Mouse (Mus musculus) stomach, embryonic 15.5 days (tissue): ENCODE measurements around the gene Chad. TPM values are rescaled to one million over a fixed set of nuclear protein-coding genes. Genes with fewer than 3 reads are reported as not detected.

Source experiments
- ATAC-seq: fragments of 200-750 bp; cut with Nextera tagmentation; 2 replicates; pipeline ENCODE4 v1.8.0; 2017; ENCODE audit warnings: low read depth, moderate number of reproducible peaks, moderate TSS enrichment; ENCODE audit not compliant: insufficient read depth, low FRiP score
- H3K27ac ChIP-seq: fragments of 300-500 bp; sonication (generic); 2 replicates; pipeline ENCODE4 v1.5.1; 2015; ENCODE audit warnings: mild to moderate bottlenecking, inconsistent platforms
- H3K27me3 ChIP-seq: fragments of 300-500 bp; sonication (generic); replicated peaks from 2 replicates; pipeline ENCODE4 v1.6.1; 2015; ENCODE audit warnings: inconsistent platforms
- H3K36me3 ChIP-seq: fragments of 300-500 bp; sonication (generic); 2 replicates; pipeline ENCODE4 v1.6.1; 2015; ENCODE audit warnings: inconsistent platforms
- H3K4me1 ChIP-seq: fragments of 300-500 bp; sonication (generic); 2 replicates; pipeline ENCODE4 v1.6.1; 2015; ENCODE audit warnings: inconsistent platforms
- H3K4me2 ChIP-seq: fragments of 300-500 bp; sonication (generic); 2 replicates; pipeline ENCODE4 v1.6.1; 2015; ENCODE audit warnings: mild to moderate bottlenecking, inconsistent platforms
- H3K4me3 ChIP-seq: fragments of 300-500 bp; sonication (generic); replicated peaks from 2 replicates; pipeline ENCODE4 v1.5.1; 2015; ENCODE audit warnings: inconsistent platforms
- H3K9ac ChIP-seq: fragments of 300-500 bp; sonication (generic); 2 replicates; pipeline ENCODE4 v1.6.1; 2015; ENCODE audit warnings: inconsistent platforms
- H3K9me3 ChIP-seq: fragments of 300-500 bp; sonication (generic); 2 replicates; pipeline ENCODE4 v1.6.1; 2016; ENCODE audit warnings: inconsistent platforms
- WGBS: fragments of 180-500 bp; shearing (Covaris S2); methylation state at CpG from one replicate; pipeline ENCODE4 v1.1.7; 2015; 5-methylcytosine and 5-hydroxymethylcytosine counted together
- polyA plus RNA-seq: library from polyadenylated mRNA; unstranded; fragments of >200 nt; fragmentation: Nextera tagmentation; extraction: Ambion mirVana; gene quantifications from 2 replicates; pipeline ENCODE4 v1.2.1, GENCODE M21; 2015

Chad gene
- polyA plus RNA-seq, 1 experiment from 2014 or later, result 7.3 TPM

DNA sequence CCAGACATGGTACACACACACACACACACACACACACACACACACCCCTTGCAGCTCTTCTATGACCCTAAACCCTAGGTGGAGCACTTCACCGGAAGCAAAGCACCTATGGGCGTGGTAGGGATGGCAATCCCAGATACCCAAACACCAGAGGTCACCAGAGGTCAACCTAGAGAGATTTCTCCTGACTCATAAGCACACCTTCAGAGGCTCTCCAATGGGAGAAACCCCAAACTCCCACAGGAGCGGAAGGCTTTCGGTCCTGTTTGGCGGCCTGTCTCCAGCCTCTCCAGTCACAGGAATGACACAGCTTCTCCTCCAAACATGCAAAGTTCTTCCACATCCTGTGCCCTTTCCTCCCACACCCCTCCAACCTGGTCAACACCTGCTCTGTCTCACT is 18.5 kb upstream of the Chad start:
- no peak overlapping the region for H3K4me2 ChIP-seq
- 94% methylated on average over 5 of the region's 5 CpGs for WGBS
- ATAC-seq, result no peak
- H3K36me3 ChIP-seq, result no peaks in the 10 kb centered on the region
- H3K4me3 ChIP-seq, result no peak overlapping the region
- H3K27me3 ChIP-seq, result no peaks in the 10 kb centered on the region
- peaks cover 10% of the 10 kb centered on the region for H3K4me1 ChIP-seq
- H3K9ac ChIP-seq, result no peak overlapping the region
- H3K9me3 ChIP-seq, result no peaks in the 10 kb centered on the region
- no peak overlapping the region for H3K27ac ChIP-seq

DNA sequence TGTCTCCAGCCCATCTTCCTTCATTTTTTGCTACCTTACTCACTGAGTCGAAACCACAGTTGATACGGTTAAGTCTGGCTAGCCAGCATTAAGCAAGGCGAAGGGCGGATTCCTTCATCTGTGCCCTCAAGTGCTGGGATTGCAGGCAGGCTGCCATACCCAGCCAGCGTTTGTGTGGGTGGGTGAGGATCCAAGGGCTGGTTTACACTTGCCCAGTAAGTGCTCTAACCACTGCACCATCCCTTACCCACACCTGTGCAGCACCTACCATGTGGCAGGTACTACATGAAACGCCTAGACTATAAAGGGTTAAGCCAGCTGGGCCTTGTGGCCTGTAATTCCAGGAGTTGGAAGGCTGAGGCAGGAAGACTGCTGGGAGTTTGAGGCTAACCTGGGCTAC is 17.6 kb upstream of the Chad start:
- Histone ChIP-seq H3K9ac (no peak overlapping the region), H3K9me3 (no peaks in the 10 kb centered on the region), H3K27ac (no peak overlapping the region), H3K27me3 (no peaks in the 10 kb centered on the region), H3K36me3 (no peaks in the 10 kb centered on the region), H3K4me3 (no peak overlapping the region), H3K4me1 (peaks cover 10% of the 10 kb centered on the region), H3K4me2 (no peak overlapping the region)
- ATAC-seq, result no peak
- WGBS, result 90% methylated on average over 6 of the region's 6 CpGs

DNA sequence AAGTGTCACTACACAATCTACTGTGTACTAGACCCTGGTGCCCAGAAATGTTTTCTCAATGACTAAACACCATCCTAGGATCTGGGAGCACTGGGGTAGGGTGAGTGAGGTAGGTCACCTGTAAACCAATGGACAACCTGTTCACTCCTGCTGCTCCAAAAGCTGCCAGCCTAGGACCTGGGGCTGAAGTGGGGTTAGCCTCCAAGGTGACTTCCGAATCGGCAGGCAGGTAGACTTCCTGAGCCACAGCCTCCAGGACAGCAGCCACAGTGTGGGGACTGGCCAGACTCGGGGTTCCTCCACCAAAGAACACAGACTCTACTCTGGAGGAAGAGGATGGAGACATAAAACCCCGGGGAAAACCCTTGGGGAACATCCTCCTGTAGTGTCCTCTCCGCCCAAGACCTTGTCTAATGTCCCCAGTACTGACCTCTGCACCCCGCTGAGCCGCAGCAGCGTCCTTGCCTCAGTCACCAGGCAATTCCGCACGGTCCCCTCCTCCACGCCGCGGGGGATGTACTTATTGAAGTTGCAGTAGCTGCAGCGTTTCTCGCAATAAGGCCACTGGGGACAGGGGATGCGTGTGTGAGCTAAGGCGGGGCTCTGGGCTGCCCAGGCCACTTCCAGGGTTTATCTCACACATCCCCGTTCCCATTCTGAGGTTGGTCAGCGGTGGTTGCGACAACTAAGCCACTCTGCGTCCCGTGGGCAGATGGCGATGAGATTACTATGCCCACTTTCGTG is 16.6 kb upstream of the Chad start:
- Histone ChIP-seq H3K9ac (peak overlapping the region; percentile 66; the same call in 1 of the 2 replicates), H3K9me3 (no peaks in the 10 kb centered on the region), H3K4me3 (peak overlapping the region; percentile 75), H3K36me3 (no peaks in the 10 kb centered on the region), H3K4me1 (peaks cover 10% of the 10 kb centered on the region), H3K27me3 (no peaks in the 10 kb centered on the region), H3K4me2 (peak overlapping the region; percentile 95), H3K27ac (no peak overlapping the region)
- 11% methylated on average over 24 of the region's 24 CpGs for WGBS
- peak; percentile 13; the same call in 1 of the 2 replicates for ATAC-seq

DNA sequence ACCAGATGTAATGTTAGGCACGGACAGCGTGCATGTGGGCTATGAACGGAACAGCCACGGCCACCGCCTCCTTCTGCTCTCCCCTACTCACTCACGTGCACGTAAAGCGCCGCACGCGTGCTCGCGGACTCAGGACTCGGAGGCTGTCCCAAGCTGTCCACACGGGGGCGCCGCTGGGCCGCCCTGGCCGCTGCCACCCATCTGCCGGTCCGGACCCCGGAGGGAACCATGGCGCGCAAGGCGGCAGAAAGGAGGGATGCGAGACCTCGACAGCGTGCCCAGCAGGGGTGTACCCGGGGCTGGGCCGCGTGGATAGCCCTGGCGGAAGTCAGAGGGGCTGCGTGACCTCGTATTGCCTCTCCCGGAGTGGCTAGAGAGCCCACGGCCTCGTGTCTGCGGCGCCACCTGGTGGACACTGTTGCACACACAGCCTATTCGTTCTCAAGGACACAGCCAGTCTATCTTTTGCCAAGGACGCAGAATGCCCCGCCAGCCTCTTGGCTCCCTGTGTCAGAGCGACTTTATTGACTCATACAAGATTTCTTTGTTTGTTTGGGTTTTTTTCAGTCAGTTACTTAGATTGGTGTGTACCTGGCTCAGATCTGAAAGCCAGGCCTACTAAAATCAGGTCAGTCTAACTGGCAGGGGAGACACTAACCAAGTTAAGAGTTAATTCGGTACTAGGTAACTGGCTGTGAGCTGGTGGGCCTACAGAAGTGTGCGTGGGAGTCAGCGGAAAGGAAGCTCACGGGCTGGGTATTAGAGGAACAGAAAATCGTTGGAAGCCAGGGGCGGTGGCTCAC is 15.8 kb upstream of the Chad start, which contains the start of gene Rsad1:
TSS of gene Rsad1 (minus strand) at position 368 of the 803 bp plus-strand sequence.
- WGBS, result 3% methylated on average over 49 of the region's 49 CpGs
- H3K27me3 ChIP-seq, result no peaks in the 10 kb centered on the region

DNA sequence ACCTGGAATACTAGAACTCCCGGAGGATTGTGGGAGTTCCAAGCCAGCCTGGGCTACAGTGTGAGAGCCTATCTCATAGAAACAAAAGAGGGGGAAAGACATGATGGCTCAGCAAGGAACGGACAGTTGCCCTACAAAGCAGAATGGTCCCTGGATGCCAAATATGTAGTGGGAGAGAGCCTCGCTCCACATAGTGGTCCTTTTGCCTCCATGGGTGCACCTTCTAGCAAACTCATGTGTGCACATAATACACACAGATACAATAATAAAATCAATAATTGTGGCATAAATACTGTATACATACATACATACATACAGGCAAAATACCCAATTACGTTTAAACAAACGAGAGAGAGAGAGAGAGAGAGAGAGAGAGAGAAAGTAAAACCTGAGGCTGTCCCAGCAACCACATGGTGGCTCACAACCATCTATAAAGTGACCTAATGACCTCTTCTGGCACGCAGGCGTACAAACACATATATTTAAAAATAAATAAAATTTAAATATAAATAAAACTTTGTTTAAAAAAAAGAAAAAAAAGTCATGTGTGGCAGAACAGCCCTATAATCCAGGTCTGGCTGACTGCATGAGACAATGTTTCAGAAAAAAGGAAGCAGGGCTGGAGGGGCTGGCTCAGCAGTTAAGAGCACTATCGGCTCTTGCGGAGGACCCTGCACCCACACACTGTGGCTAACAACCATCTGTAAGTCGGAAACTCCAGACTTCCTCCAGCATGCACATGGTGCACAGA is 15.0 kb upstream of the Chad start:
- 52% methylated on average over 10 of the region's 10 CpGs for WGBS
- Histone ChIP-seq H3K4me1 (peaks cover 10% of the 10 kb centered on the region), H3K4me3 (no peak overlapping the region), H3K9me3 (no peaks in the 10 kb centered on the region), H3K9ac (no peak overlapping the region), H3K36me3 (no peaks in the 10 kb centered on the region), H3K27ac (peak overlapping the region; percentile 90), H3K4me2 (peak overlapping the region; percentile 95; the same call in 1 of the 2 replicates), H3K27me3 (no peaks in the 10 kb centered on the region)
- ATAC-seq, result no peak

More for the DNA sequence above, 15.8 kb upstream of the Chad start, which contains the start of gene Rsad1:
- Histone ChIP-seq H3K9ac (peak within 1 kb of the TSS; percentile 66), H3K4me1 (peaks cover 10% of the 10 kb centered on the region), H3K27ac (peak within 1 kb of the TSS; percentile 90), H3K9me3 (no peaks in the 10 kb centered on the region), H3K4me3 (peak within 1 kb of the TSS; percentile 75), H3K4me2 (peak within 1 kb of the TSS; percentile 95), H3K36me3 (no peaks in the 10 kb centered on the region)
- peak; percentile 84 for ATAC-seq

DNA sequence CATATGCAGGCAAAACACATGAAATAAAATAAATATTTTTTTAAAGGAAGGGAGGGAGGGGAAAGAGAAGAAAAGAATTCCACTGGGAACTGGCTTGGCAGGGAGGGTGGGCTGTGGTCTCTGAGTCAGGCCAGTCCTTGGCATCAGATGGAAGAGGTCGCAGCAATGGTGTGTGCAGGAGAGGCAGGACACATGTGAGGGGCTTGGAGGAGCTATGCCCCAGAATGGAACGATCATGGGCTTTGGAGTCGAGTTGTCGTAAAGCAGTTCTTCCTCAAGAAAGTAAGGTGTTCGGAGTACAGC is 14.5 kb upstream of the Chad start:
- Histone ChIP-seq H3K36me3 (no peaks in the 10 kb centered on the region), H3K4me3 (no peak overlapping the region), H3K27me3 (no peaks in the 10 kb centered on the region), H3K9ac (no peak overlapping the region), H3K27ac (no peak overlapping the region), H3K4me1 (peaks cover 10% of the 10 kb centered on the region), H3K9me3 (no peaks in the 10 kb centered on the region), H3K4me2 (no peak overlapping the region)
- 74% methylated on average over 5 of the region's 5 CpGs for WGBS
- ATAC-seq, result no peak

DNA sequence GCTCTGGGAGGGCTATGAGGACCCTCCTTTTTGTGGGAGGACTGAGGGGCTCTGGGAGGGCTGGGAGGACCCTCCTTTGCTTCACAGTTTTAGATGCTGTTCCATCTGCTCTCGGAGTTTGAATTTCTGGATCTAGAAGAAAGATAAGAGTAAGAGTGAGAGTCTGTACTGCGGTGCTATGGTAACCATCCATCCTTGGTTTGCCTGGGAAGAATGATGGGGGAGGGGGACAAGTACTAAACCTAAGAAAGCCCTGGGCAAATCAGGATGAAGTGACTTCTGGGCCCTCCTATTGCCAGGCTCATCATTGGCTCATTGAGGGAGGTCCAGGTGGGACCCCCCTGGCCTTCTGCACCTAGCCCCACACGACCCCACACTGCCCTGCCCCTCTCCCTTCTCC is 6.6 kb upstream of the Chad start:
- Histone ChIP-seq H3K9me3 (no peaks in the 10 kb centered on the region), H3K36me3 (peaks cover 4% of the 10 kb centered on the region; the same call in 1 of the 2 replicates), H3K27ac (no peak overlapping the region), H3K27me3 (no peaks in the 10 kb centered on the region), H3K4me2 (no peak overlapping the region), H3K4me3 (no peak overlapping the region), H3K9ac (no peak overlapping the region), H3K4me1 (no peaks in the 10 kb centered on the region)
- 65% methylated on average over 3 of the region's 3 CpGs for WGBS
- peak; percentile 14; the same call in 1 of the 2 replicates for ATAC-seq

DNA sequence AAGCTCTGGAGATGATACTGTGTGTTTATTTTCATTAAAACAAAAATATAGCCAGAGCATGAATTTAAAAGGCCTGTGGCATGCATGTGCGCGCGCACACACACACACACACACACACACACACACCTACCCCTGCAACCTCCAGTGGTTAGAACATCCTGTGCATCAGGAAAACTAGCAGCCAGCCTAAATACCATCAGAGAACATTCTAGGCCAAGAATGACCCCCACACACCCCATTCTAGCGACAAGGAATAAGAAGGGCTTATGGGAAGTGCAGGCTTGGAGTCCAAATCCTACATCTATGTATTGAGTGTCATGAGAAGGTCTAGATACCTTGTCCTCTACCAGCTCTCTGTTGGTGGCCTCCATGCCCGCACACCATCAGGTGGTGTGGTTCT is 1.5 kb upstream of the Chad start:
- Histone ChIP-seq H3K4me3 (no peak overlapping the region), H3K27ac (no peak overlapping the region), H3K9ac (no peak overlapping the region), H3K4me2 (no peak overlapping the region), H3K36me3 (peaks cover 4% of the 10 kb centered on the region; the same call in 1 of the 2 replicates), H3K9me3 (no peaks in the 10 kb centered on the region), H3K4me1 (peaks cover 3% of the 10 kb centered on the region), H3K27me3 (0 out of 2 replicates have a peak, but pooled peaks cover 6% of the 10 kb centered on the region)
- no peak for ATAC-seq
- 94% methylated on average over 5 of the region's 5 CpGs for WGBS

DNA sequence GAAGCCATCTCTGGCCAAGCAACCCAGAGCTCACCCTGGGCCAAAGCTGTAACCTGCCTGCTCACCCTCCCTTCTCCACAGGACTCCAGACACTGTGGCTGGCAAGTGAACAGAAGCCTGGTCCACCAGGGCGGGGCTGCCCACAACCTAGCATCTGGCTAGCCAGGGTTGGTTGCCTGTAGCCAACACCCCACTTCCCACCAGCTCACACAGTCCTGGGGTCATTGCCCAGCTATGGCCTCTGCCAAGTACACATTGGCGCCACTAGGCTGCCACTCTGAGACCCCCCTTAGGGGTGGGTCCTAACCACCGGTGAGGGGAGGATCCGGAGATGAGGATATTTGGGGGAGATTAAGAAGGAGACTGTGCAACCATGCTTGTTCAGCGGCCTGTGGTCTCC is 1.0 kb upstream of the Chad start:
- WGBS, result 54% methylated on average over 5 of the region's 5 CpGs
- Histone ChIP-seq H3K27me3 (0 out of 2 replicates have a peak, but pooled peaks cover 6% of the 10 kb centered on the region), H3K36me3 (peaks cover 3% of the 10 kb centered on the region; the same call in 1 of the 2 replicates), H3K9me3 (no peaks in the 10 kb centered on the region), H3K9ac (no peak overlapping the region), H3K4me2 (peak overlapping the region; percentile 44), H3K27ac (peak overlapping the region; percentile 55; the same call in 1 of the 2 replicates), H3K4me1 (peaks cover 3% of the 10 kb centered on the region), H3K4me3 (peak overlapping the region; percentile 9; the same call in 1 of the 2 replicates)
- 0 out of 2 replicates have a peak, but pooled peaks have one; percentile 1 for ATAC-seq

DNA sequence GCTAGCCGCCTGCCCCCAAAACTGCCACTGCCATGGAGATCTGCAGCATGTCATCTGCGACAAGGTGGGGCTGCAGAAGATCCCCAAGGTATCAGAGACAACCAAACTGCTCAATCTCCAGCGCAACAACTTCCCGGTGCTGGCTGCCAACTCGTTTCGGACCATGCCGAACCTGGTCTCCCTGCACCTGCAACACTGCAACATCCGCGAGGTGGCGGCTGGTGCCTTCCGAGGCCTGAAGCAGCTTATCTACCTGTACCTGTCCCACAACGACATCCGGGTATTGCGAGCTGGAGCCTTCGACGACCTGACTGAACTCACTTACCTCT is 268 bp downstream of the Chad start:
- Histone ChIP-seq H3K27ac (peak overlapping the region; percentile 55; the same call in 1 of the 2 replicates), H3K9me3 (no peaks in the 10 kb centered on the region), H3K4me1 (peaks cover 3% of the 10 kb centered on the region), H3K9ac (no peak overlapping the region), H3K27me3 (0 out of 2 replicates have a peak, but pooled peaks cover 6% of the 10 kb centered on the region), H3K4me2 (peak overlapping the region; percentile 44), H3K4me3 (peak overlapping the region; percentile 9; the same call in 1 of the 2 replicates), H3K36me3 (no peaks in the 10 kb centered on the region)
- WGBS, result 21% methylated on average over 16 of the region's 16 CpGs
- ATAC-seq, result peak; percentile 40; the same call in 1 of the 2 replicates

DNA sequence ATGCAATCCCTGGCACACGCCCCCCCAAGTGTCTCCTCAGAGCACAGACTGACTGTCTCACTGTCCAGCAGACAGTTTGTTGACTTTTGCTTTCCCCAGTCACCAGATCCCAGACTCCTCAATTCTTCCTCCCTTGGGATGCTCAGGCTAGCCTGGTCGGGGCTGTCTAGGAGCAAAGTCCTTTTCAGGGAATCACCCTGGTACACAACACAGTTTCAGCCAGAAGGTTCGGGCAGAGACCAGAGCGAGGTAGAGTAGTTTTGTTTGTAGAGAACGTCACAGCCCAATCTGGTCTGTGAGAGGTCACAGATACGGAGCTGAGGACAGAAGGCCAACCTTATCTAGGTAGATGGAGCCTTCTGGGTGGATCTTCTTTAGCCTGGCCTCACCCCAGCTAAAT is 1.7 kb downstream of the Chad start:
- Histone ChIP-seq H3K4me3 (no peak overlapping the region), H3K9me3 (no peaks in the 10 kb centered on the region), H3K36me3 (no peaks in the 10 kb centered on the region), H3K27me3 (0 out of 2 replicates have a peak, but pooled peaks cover 6% of the 10 kb centered on the region), H3K4me1 (peaks cover 3% of the 10 kb centered on the region), H3K9ac (no peak overlapping the region), H3K27ac (no peak overlapping the region), H3K4me2 (no peak overlapping the region)
- 66% methylated on average over 6 of the region's 6 CpGs for WGBS
- no peak for ATAC-seq
